Mouse (Mus musculus): ENCODE measurements around the gene Kcnt2. TPM values are rescaled to one million over a fixed set of nuclear protein-coding genes. Genes with fewer than 3 reads are reported as not detected.

The Kcnt2 gene
- polyA plus RNA-seq, 1 experiment = 0.23 TPM

- H3K27ac ChIP-seq (ENCODE audit: insufficient read depth, low read depth, low read length) = no peak overlapping the region
- peak; percentile 15 for DNase-seq
- 43% methylated on average over 2 of the region's 2 CpGs for WGBS
- no peak overlapping the region for H3K4me3 ChIP-seq (ENCODE audit: insufficient read depth, low read depth, low read length)
- no peak for TF ChIP-seq CTCF (conservative IDR thresholded peaks at IDR 0.05; ENCODE audit: insufficient read depth, insufficient read length, low read depth, low read length)
- no peak for TF ChIP-seq POLR2A (IDR thresholded peaks at IDR 0.05; ENCODE audit: low read depth, low read length)
- H3K27me3 ChIP-seq (replicated peaks; ENCODE audit: control insufficient read depth, insufficient read depth, low read length) = no peaks in the 10 kb centered on the region
- no peaks in the 10 kb centered on the region for H3K36me3 ChIP-seq (ENCODE audit: control insufficient read depth, insufficient read depth, low read length)
- no peaks in the 10 kb centered on the region for H3K4me1 ChIP-seq (ENCODE audit: control insufficient read depth, insufficient read depth, low read length)
Observed at GRCm38 (mm10) chr1:140306339-140306738, 60.4 kb downstream of the Kcnt2 start.

- Histone ChIP-seq H3K27ac (ENCODE audit: insufficient read depth, low read depth, low read length) (no peak overlapping the region), H3K4me1 (ENCODE audit: control insufficient read depth, insufficient read depth, low read length) (no peaks in the 10 kb centered on the region), H3K36me3 (ENCODE audit: control insufficient read depth, insufficient read depth, low read length) (no peaks in the 10 kb centered on the region), H3K27me3 (replicated peaks; ENCODE audit: control insufficient read depth, insufficient read depth, low read length) (no peaks in the 10 kb centered on the region), H3K4me3 (ENCODE audit: insufficient read depth, low read depth, low read length) (no peak overlapping the region)
- DNase-seq = no peak
- TF ChIP-seq CTCF (conservative IDR thresholded peaks at IDR 0.05; ENCODE audit: insufficient read depth, insufficient read length, low read depth, low read length) (no peak), POLR2A (IDR thresholded peaks at IDR 0.05; ENCODE audit: low read depth, low read length) (no peak)
- WGBS = 92% methylated on average over 2 of the region's 2 CpGs
Observed at GRCm38 (mm10) chr1:140310739-140311138, 64.8 kb downstream of the Kcnt2 start.

- Histone ChIP-seq H3K4me1 (ENCODE audit: control insufficient read depth, insufficient read depth, low read length) (no peaks in the 10 kb centered on the region), H3K27me3 (replicated peaks; ENCODE audit: control insufficient read depth, insufficient read depth, low read length) (no peaks in the 10 kb centered on the region)
Observed at GRCm38 (mm10) chr1:140325088-140325487, 79.1 kb downstream of the Kcnt2 start.

GRCm38 (mm10) chr1:140326709-140327108 is 80.8 kb downstream of the Kcnt2 start:
- H3K27ac ChIP-seq (ENCODE audit: insufficient read depth, low read depth, low read length) = no peak overlapping the region
- DNase-seq = no peak
- H3K27me3 ChIP-seq (replicated peaks; ENCODE audit: control insufficient read depth, insufficient read depth, low read length) = no peaks in the 10 kb centered on the region
- H3K36me3 ChIP-seq (ENCODE audit: control insufficient read depth, insufficient read depth, low read length) = no peaks in the 10 kb centered on the region
- TF ChIP-seq POLR2A (IDR thresholded peaks at IDR 0.05; ENCODE audit: low read depth, low read length) (no peak), CTCF (conservative IDR thresholded peaks at IDR 0.05; ENCODE audit: insufficient read depth, insufficient read length, low read depth, low read length) (no peak)
- 79% methylated on average over 3 of the region's 3 CpGs for WGBS
- H3K4me1 ChIP-seq (ENCODE audit: control insufficient read depth, insufficient read depth, low read length) = no peaks in the 10 kb centered on the region
- H3K4me3 ChIP-seq (ENCODE audit: insufficient read depth, low read depth, low read length) = no peak overlapping the region

More at GRCm38 (mm10) chr1:140325088-140325487, 79.1 kb downstream of the Kcnt2 start:
- Histone ChIP-seq H3K4me3 (ENCODE audit: insufficient read depth, low read depth, low read length) (no peak overlapping the region), H3K27ac (ENCODE audit: insufficient read depth, low read depth, low read length) (no peak overlapping the region), H3K36me3 (ENCODE audit: control insufficient read depth, insufficient read depth, low read length) (no peaks in the 10 kb centered on the region)
- TF ChIP-seq POLR2A (IDR thresholded peaks at IDR 0.05; ENCODE audit: low read depth, low read length) (no peak), CTCF (conservative IDR thresholded peaks at IDR 0.05; ENCODE audit: insufficient read depth, insufficient read length, low read depth, low read length) (no peak)
- no peak for DNase-seq
- 90% methylated on average over 3 of the region's 3 CpGs for WGBS

- no peak for DNase-seq
- Histone ChIP-seq H3K27me3 (replicated peaks; ENCODE audit: control insufficient read depth, insufficient read depth, low read length) (no peaks in the 10 kb centered on the region), H3K4me3 (ENCODE audit: insufficient read depth, low read depth, low read length) (no peak overlapping the region), H3K4me1 (ENCODE audit: control insufficient read depth, insufficient read depth, low read length) (no peaks in the 10 kb centered on the region), H3K27ac (ENCODE audit: insufficient read depth, low read depth, low read length) (no peak overlapping the region), H3K36me3 (ENCODE audit: control insufficient read depth, insufficient read depth, low read length) (no peaks in the 10 kb centered on the region)
- 60% methylated on average over 3 of the region's 3 CpGs for WGBS
- no peak for TF ChIP-seq CTCF (conservative IDR thresholded peaks at IDR 0.05; ENCODE audit: insufficient read depth, insufficient read length, low read depth, low read length)
- TF ChIP-seq POLR2A (IDR thresholded peaks at IDR 0.05; ENCODE audit: low read depth, low read length) = no peak
Observed at GRCm38 (mm10) chr1:140333702-140334101, 87.7 kb downstream of the Kcnt2 start.

GRCm38 (mm10) chr1:140338417-140338816 is 92.5 kb downstream of the Kcnt2 start:
- H3K4me1 ChIP-seq (ENCODE audit: control insufficient read depth, insufficient read depth, low read length) = no peaks in the 10 kb centered on the region
- no peaks in the 10 kb centered on the region for H3K36me3 ChIP-seq (ENCODE audit: control insufficient read depth, insufficient read depth, low read length)
- no peak for DNase-seq
- H3K27ac ChIP-seq (ENCODE audit: insufficient read depth, low read depth, low read length) = no peak overlapping the region
- H3K27me3 ChIP-seq (replicated peaks; ENCODE audit: control insufficient read depth, insufficient read depth, low read length) = no peaks in the 10 kb centered on the region
- no peak for TF ChIP-seq POLR2A (IDR thresholded peaks at IDR 0.05; ENCODE audit: low read depth, low read length)
- no peak for TF ChIP-seq CTCF (conservative IDR thresholded peaks at IDR 0.05; ENCODE audit: insufficient read depth, insufficient read length, low read depth, low read length)
- no peak overlapping the region for H3K4me3 ChIP-seq (ENCODE audit: insufficient read depth, low read depth, low read length)

- WGBS = 74% methylated on average over 4 of the region's 4 CpGs
- TF ChIP-seq POLR2A (IDR thresholded peaks at IDR 0.05; ENCODE audit: low read depth, low read length) (no peak), CTCF (conservative IDR thresholded peaks at IDR 0.05; ENCODE audit: insufficient read depth, insufficient read length, low read depth, low read length) (no peak)
- no peak for DNase-seq
- Histone ChIP-seq H3K27me3 (replicated peaks; ENCODE audit: control insufficient read depth, insufficient read depth, low read length) (no peaks in the 10 kb centered on the region), H3K4me1 (ENCODE audit: control insufficient read depth, insufficient read depth, low read length) (no peaks in the 10 kb centered on the region), H3K27ac (ENCODE audit: insufficient read depth, low read depth, low read length) (no peak overlapping the region), H3K36me3 (ENCODE audit: control insufficient read depth, insufficient read depth, low read length) (no peaks in the 10 kb centered on the region), H3K4me3 (ENCODE audit: insufficient read depth, low read depth, low read length) (no peak overlapping the region)
Observed at GRCm38 (mm10) chr1:140339368-140339767, 93.4 kb downstream of the Kcnt2 start.

GRCm38 (mm10) chr1:140364787-140365186 is 118.8 kb downstream of the Kcnt2 start:
- H3K27ac ChIP-seq (ENCODE audit: insufficient read depth, low read depth, low read length) = no peak overlapping the region
- H3K4me1 ChIP-seq (ENCODE audit: control insufficient read depth, insufficient read depth, low read length) = no peaks in the 10 kb centered on the region
- 88% methylated on average over 2 of the region's 2 CpGs for whole genome bisulfite sequencing
- no peaks in the 10 kb centered on the region for H3K36me3 ChIP-seq (ENCODE audit: control insufficient read depth, insufficient read depth, low read length)
- H3K27me3 ChIP-seq (replicated peaks; ENCODE audit: control insufficient read depth, insufficient read depth, low read length) = no peaks in the 10 kb centered on the region
- no peak overlapping the region for H3K4me3 ChIP-seq (ENCODE audit: insufficient read depth, low read depth, low read length)
- TF ChIP-seq POLR2A (IDR thresholded peaks at IDR 0.05; ENCODE audit: low read depth, low read length) (no peak), CTCF (conservative IDR thresholded peaks at IDR 0.05; ENCODE audit: insufficient read depth, insufficient read length, low read depth, low read length) (no peak)
- no peak for DNase-seq

Data from kidney, adult 2 months (tissue).